ENCODE assay signal across 14 mouse cellular contexts in genomic region chr19:58296842-58297190, GRCm38 (mm10).
A peak's percentile ranks its signal among the peaks of the same experiment; 100 is the strongest.
DNase-seq lines count a peak whose midpoint lies in the region; ATAC-seq lines count a peak whose summit lies in the region.
"Had no signal": no experiment of that assay in that cellular context is flagged by ENCODE, and none has a peak within 500 bp of the region (broad histone marks: within the 10 kb centered on the region; RNA-seq: fewer than 3 reads in every experiment).

No protein-coding gene starts in this region.

- no peaks in the 10 kb centered on the region; the same call in 1 of the 2 replicates for H3K9me3 ChIP-seq in hindbrain, embryonic 13.5 days
- H3K9me3 ChIP-seq in hindbrain, embryonic 16.5 days (ENCODE audit: control insufficient read depth, low read length) = no peaks in the 10 kb centered on the region
- H3K9me3 ChIP-seq in embryonic facial prominence, embryonic 13.5 days = no peaks in the 10 kb centered on the region
- no peaks in the 10 kb centered on the region for H3K9me3 ChIP-seq in midbrain, embryonic 15.5 days
- no peaks in the 10 kb centered on the region for H3K9me3 ChIP-seq in intestine, embryonic 15.5 days
- H3K9me3 ChIP-seq: forebrain, embryonic 15.5 days; stomach, embryonic 15.5 days had no signal

- no peaks in the 10 kb centered on the region for H3K27me3 ChIP-seq in hindbrain, embryonic 13.5 days
- no peaks in the 10 kb centered on the region for H3K27me3 ChIP-seq in hindbrain, embryonic 16.5 days (replicated peaks; ENCODE audit: control insufficient read depth, insufficient read depth, low read length)
- peaks cover 47% of the 10 kb centered on the region for H3K27me3 ChIP-seq in embryonic facial prominence, embryonic 13.5 days
- no peaks in the 10 kb centered on the region for H3K27me3 ChIP-seq in midbrain, embryonic 15.5 days (replicated peaks)
- no peaks in the 10 kb centered on the region for H3K27me3 ChIP-seq in intestine, embryonic 15.5 days (replicated peaks)
- H3K27me3 ChIP-seq: forebrain, embryonic 15.5 days; stomach, embryonic 15.5 days had no signal

- H3K4me1 ChIP-seq in hindbrain, embryonic 13.5 days (replicated peaks) = peaks cover 28% of the 10 kb centered on the region
- H3K4me1 ChIP-seq in hindbrain, embryonic 16.5 days (ENCODE audit: control insufficient read depth, insufficient read depth, low read depth, low read length) = peaks cover 5% of the 10 kb centered on the region; the same call in 1 of the 2 replicates
- H3K4me1 ChIP-seq in embryonic facial prominence, embryonic 13.5 days = peaks cover 27% of the 10 kb centered on the region
- peaks cover 14% of the 10 kb centered on the region for H3K4me1 ChIP-seq in midbrain, embryonic 15.5 days
- H3K4me1 ChIP-seq in intestine, embryonic 15.5 days (replicated peaks) = no peaks in the 10 kb centered on the region
- H3K4me1 ChIP-seq: forebrain, embryonic 15.5 days; stomach, embryonic 15.5 days had no signal

- no peak for ATAC-seq in hindbrain, embryonic 13.5 days (ENCODE audit: low FRiP score)
- ATAC-seq in hindbrain, embryonic 16.5 days = no peak
- ATAC-seq in embryonic facial prominence, embryonic 13.5 days (ENCODE audit: insufficient number of reproducible peaks, insufficient read depth, low FRiP score, low TSS enrichment, low read depth) = no peak
- peak; percentile 48; the same call in 1 of the 2 replicates for ATAC-seq in midbrain, embryonic 15.5 days (replicated peaks)
- no peak for ATAC-seq in erythroblast, adult 5-6 weeks (replicated peaks; ENCODE audit: low FRiP score, poor library complexity, severe bottlenecking)
- ATAC-seq in intestine, embryonic 15.5 days = no peak
- ATAC-seq: forebrain, embryonic 15.5 days had no signal

- H3K36me3 ChIP-seq in hindbrain, embryonic 13.5 days = no peaks in the 10 kb centered on the region
- no peaks in the 10 kb centered on the region for H3K36me3 ChIP-seq in hindbrain, embryonic 16.5 days (ENCODE audit: control insufficient read depth, insufficient read depth, low read length)
- no peaks in the 10 kb centered on the region for H3K36me3 ChIP-seq in embryonic facial prominence, embryonic 13.5 days
- H3K36me3 ChIP-seq in midbrain, embryonic 15.5 days (replicated peaks) = no peaks in the 10 kb centered on the region
- H3K36me3 ChIP-seq in intestine, embryonic 15.5 days = no peaks in the 10 kb centered on the region
- H3K36me3 ChIP-seq: forebrain, embryonic 15.5 days; heart, embryonic 12.5 days; stomach, embryonic 15.5 days had no signal

- H3K9ac ChIP-seq in hindbrain, embryonic 13.5 days = no peak overlapping the region
- H3K9ac ChIP-seq in hindbrain, embryonic 16.5 days (ENCODE audit: low read depth, low read length) = no peak overlapping the region
- no peak overlapping the region for H3K9ac ChIP-seq in embryonic facial prominence, embryonic 13.5 days
- no peak overlapping the region for H3K9ac ChIP-seq in midbrain, embryonic 15.5 days
- no peak overlapping the region for H3K9ac ChIP-seq in intestine, embryonic 15.5 days
- H3K9ac ChIP-seq: forebrain, embryonic 15.5 days; heart, embryonic 12.5 days; stomach, embryonic 15.5 days had no signal

- H3K27ac ChIP-seq in hindbrain, embryonic 13.5 days = peak overlapping the region; percentile 56; the same call in 1 of the 2 replicates
- H3K27ac ChIP-seq in hindbrain, embryonic 16.5 days (ENCODE audit: low read depth, low read length) = no peak overlapping the region; the same call in 1 of the 2 replicates
- H3K27ac ChIP-seq in embryonic facial prominence, embryonic 13.5 days = no peak overlapping the region
- H3K27ac ChIP-seq in midbrain, embryonic 15.5 days = peak overlapping the region; percentile 55
- H3K27ac ChIP-seq in intestine, embryonic 15.5 days = no peak overlapping the region
- H3K27ac ChIP-seq: forebrain, embryonic 15.5 days; stomach, embryonic 15.5 days had no signal

- H3K4me3 ChIP-seq in hindbrain, embryonic 13.5 days = no peak overlapping the region
- no peak overlapping the region for H3K4me3 ChIP-seq in hindbrain, embryonic 16.5 days (ENCODE audit: low read length)
- H3K4me3 ChIP-seq in embryonic facial prominence, embryonic 13.5 days = no peak overlapping the region
- no peak overlapping the region for H3K4me3 ChIP-seq in midbrain, embryonic 15.5 days
- no peak overlapping the region for H3K4me3 ChIP-seq in intestine, embryonic 15.5 days (replicated peaks)
- H3K4me3 ChIP-seq: forebrain, embryonic 15.5 days; heart, embryonic 12.5 days; stomach, embryonic 15.5 days had no signal

- no peak overlapping the region for H3K4me2 ChIP-seq in hindbrain, embryonic 13.5 days
- H3K4me2 ChIP-seq in hindbrain, embryonic 16.5 days (ENCODE audit: low read length) = no peak overlapping the region
- H3K4me2 ChIP-seq in embryonic facial prominence, embryonic 13.5 days = peak overlapping the region; percentile 26
- no peak overlapping the region for H3K4me2 ChIP-seq in midbrain, embryonic 15.5 days
- no peak overlapping the region for H3K4me2 ChIP-seq in intestine, embryonic 15.5 days (replicated peaks)
- H3K4me2 ChIP-seq: forebrain, embryonic 15.5 days; heart, embryonic 12.5 days; stomach, embryonic 15.5 days had no signal

- peak; percentile 50 for DNase-seq in thymus, postnatal 25 days
- no peak for DNase-seq in lung, postnatal 10 days
- DNase-seq: gastrocnemius, postnatal 14 days; heart, postnatal 4 days; kidney, postnatal 14 days had no signal

- WGBS in hindbrain, embryonic 13.5 days = 61% methylated on average over 7 of the region's 7 CpGs
- 72% methylated on average over 7 of the region's 7 CpGs for WGBS in hindbrain, embryonic 16.5 days
- WGBS in embryonic facial prominence, embryonic 13.5 days = 19% methylated on average over 7 of the region's 7 CpGs
- WGBS in midbrain, embryonic 15.5 days = 61% methylated on average over 7 of the region's 7 CpGs
- WGBS in intestine, embryonic 15.5 days = 46% methylated on average over 7 of the region's 7 CpGs

Comparison
In these comparisons a context has a peak if more than half of its experiments do, and no peak if none do; other contexts are left out.
1. H3K27ac ChIP-seq: peak in hindbrain, embryonic 13.5 days (single experiment) and midbrain, embryonic 15.5 days (single experiment); none in hindbrain, embryonic 16.5 days (single experiment), embryonic facial prominence, embryonic 13.5 days (single experiment) and intestine, embryonic 15.5 days (single experiment).